Mouse (Mus musculus): ENCODE data around the gene Olfr222. TPM values are rescaled to one million over a fixed set of nuclear protein-coding genes. Genes with fewer than 3 reads are reported as not detected.

Olfr222 gene
- not detected for polyA plus RNA-seq (2017; shearing (Covaris generic))

DNA sequence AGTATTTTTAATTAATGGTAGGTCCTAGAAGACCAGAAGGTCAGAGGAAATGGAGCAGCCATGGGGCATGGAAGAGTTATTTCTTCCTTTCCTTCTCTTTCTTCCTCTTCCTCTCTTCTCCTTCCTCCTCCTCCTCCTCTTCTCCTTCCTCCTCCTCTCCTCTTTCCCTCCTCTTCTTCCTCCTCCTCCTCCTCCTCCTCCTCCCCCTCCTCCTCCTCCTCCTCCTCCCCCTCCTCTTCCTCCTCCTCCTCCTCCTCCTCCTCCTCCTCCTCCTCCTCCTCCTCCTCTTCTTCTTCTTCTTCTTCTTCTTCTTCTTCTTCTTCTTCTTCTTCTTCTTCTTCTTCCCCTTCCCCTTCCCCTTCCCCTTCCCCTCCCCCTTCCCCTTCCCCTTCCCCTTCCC is at the start of gene Olfr222:
Gene Olfr222, minus strand, starts transcription at position 101 of the 400 bp plus-strand sequence.

DNA sequence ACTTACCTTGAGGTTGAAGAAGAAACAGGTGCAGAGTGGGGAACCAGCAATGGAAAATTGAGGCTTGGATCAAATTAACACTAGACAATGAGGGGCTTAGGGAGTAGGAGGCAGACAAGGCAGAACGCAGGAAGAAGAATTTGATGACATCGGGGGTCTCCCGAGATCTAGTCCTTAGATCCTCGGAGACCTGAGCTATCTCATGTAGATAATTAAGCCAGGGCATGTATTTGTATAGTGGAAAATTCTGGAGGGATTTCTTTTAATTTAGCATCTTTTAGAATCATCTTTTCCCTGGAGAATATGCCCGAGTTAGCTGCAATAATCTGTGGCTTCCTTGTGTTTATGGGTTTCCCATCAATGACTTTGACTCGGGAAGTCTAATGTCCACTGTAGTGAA is 17.2 kb upstream of the Olfr222 start, which contains the start of gene Olfr223:
Gene Olfr223, minus strand, starts transcription at position 101 of the 400 bp plus-strand sequence.

DNA sequence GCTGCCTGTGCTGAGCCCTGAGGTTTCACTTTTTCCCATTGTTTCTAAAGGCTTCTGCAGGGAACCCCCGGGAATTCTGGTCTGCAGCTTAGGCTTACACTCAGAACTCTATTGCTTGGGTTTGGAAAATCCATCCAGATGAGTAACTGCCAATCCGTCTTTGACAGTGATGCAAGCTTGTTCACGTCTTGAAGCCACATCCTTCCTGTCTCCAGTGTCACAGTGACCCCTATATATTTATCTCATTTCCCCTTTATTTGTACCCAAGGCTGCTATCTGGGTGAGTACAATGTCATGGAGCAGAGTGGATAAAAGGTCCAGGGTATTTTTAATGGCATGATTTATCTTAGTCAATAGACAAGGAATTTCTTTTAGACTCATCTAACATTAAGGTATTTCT is 34.7 kb downstream of the Olfr222 start, which contains the start of gene Nlrp3:
Gene Nlrp3, plus strand, starts transcription at position 245 of the 400 bp plus-strand sequence.

DNA sequence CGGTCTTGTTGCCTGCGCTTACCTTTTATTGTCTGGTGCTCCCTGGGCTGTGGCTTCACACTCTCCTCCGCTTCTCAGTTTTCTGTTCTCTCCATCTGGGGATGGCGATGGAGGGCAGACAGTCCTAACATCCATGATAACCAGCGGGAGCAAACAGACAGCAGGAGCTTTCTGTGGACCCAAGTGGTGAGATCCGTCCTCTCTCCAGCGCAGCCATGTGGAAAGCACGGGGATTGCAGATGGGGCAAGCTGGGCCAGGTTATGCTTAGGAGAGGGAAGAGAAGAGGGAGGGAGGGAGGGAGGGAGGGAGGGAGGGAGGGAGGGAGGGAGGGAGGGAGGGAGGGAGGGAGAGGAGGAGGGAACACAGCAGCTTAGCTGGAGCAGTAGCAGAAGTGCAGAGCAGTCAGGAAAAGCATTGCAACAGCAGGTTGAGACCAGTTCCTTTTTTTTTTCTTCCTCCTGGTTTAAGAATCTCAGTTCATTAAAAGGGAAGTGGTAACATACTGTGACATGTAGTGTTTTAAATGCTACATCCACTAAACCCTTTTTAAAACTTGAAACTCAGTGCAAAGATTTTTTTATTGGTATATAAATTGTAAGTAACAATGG is 49.5 kb downstream of the Olfr222 start, which contains the start of gene Zkscan17:
Gene Zkscan17, minus strand, starts transcription at position 280 of the 609 bp plus-strand sequence.

Other genes with a start within 250 kb of the Olfr222 start
- not detected for gene Prss38, start 200.6 kb downstream of the Olfr222 start, polyA plus RNA-seq (2017; shearing (Covaris generic))
- gene Jmjd4, start 126.2 kb downstream of the Olfr222 start, polyA plus RNA-seq (2017; shearing (Covaris generic)) = 8.6 TPM
- 27.6 TPM for gene Snap47, start 125.0 kb downstream of the Olfr222 start, polyA plus RNA-seq (2017; shearing (Covaris generic))
- gene Zfp867, start 103.8 kb downstream of the Olfr222 start, polyA plus RNA-seq (2017; shearing (Covaris generic)) = 1.6 TPM
- 18.0 TPM for gene Zkscan17, start 49.5 kb downstream of the Olfr222 start, polyA plus RNA-seq (2017; shearing (Covaris generic))
- gene Nlrp3, start 34.7 kb downstream of the Olfr222 start, polyA plus RNA-seq (2017; shearing (Covaris generic)) = not detected
- not detected for gene Olfr223, start 17.1 kb upstream of the Olfr222 start, polyA plus RNA-seq (2017; shearing (Covaris generic))
- 77.0 TPM for gene Mprip, start 85.1 kb upstream of the Olfr222 start, polyA plus RNA-seq (2017; shearing (Covaris generic))
- not detected for gene Pld6, start 211.4 kb upstream of the Olfr222 start, polyA plus RNA-seq (2017; shearing (Covaris generic))
- 92.2 TPM for gene Flcn, start 233.8 kb upstream of the Olfr222 start, polyA plus RNA-seq (2017; shearing (Covaris generic))

Measured in naive thymus-derived CD4-positive, alpha-beta T cell, adult 5 months (primary cell).